Mouse (Mus musculus) cerebellum, postnatal 36 days (tissue): ENCODE data around the gene Sez6.

ENCODE experiments used
- DNase-seq, 2 experiments: peaks; one replicate each; pipeline ENCODE4 v3.0.0; 2021 to 2022; ENCODE audit warnings: mixed read lengths in 2 of 2

Sez6 gene

GRCm38 (mm10) chr11:77906097-77906687 is 24.4 kb upstream of the Sez6 start:
- peak; percentile 81 to 82 for DNase-seq

DNA sequence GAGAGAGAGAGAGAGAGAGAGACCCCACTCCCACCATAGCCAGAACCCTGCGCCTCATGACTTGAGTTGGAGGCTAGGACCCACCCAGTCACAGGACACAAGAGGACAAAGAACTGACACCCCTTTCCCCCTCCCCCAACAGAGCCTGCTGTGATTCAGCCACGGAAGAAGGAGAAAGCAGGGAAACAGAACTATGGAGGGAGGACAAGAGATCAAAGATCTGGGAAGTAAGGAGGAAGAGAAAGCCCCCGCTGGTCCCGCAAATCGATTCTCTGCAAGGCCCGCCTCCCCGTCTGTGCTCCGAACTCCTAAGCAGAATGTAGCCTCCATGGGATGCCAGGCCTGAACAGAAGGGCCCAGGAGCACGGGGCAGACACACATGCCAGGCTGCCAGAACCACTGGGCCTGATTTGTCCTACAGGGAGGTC is 23.8 kb upstream of the Sez6 start:
- peak; percentile 72 to 74 for DNase-seq

DNA sequence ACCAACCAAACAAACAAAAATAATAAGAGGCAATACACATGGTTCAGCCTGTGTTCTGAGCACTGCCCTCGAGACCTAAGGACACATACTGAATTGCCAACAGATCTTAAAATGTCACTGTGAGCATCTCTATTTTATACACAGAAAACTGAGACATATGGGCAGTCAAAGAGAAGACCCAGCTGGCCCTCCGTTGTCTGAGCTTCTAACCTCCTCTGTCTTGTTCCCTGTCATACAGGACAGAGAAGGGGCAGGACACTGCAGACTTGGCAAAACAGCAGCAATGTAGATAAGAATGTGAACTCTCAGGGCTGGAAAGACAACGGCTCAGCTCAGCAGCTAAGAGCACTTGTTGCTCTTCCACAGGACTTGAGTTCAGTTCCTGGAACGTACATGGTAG is 22.1 kb upstream of the Sez6 start:
- no peak for DNase-seq

DNA sequence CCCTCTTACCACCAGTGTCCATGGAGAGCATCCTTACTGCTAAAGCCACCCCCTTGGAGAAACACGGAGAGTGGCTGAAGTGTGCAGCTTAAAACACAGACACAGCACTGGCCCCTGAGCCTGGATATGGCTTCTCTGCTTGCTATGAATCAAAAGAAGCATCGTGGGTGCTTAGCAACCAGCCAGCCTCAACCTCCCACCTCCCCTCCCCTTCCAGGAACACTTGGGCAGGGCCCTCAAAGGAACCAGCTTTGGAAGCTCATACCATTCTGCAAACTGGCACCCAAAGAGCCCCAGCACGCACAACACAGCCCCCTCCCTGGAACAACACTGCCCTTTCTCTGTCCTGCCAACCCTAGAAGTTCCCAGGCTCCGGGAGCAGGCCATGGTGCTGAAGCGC is 21.2 kb upstream of the Sez6 start:
- no peak for DNase-seq

DNA sequence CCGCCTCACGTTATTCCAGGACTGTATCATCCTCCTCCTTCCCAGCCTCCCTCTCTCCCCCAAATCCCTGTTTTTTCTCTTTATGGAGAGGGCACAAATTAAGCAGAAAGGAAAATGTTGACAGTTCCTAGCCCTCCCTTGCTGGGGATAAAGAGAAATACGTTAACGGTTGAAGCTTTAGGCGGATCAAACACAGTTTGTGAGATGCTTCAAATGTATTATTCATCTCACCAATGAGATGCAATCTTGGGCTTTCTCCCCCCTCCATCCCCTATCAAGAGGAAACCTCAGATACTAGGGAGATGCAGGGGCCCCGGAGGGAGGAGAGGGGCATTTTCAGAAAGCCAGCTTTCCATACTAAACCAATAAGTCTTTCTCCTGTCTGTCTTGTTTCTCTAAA is 20.8 kb upstream of the Sez6 start:
- no peak for DNase-seq

DNA sequence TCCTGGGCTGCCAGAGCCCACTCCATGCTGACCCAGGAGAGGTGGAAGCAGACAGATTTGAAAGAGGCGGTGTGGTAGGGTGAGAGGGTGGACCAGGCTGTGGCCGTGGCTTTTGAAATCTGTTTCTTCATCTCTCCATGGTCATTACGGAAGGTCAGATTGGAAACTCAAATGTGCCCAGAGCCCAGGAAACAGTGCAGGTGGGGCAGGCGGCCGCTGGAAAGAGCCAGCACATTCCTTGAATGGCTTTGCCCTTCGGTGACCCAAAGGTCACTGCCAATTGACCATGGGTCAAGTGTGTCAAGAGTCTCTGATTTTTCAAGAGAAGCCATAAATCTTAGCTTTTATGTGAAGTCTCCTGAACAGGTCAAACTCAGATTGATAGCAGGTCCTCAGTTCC is 17.1 kb upstream of the Sez6 start:
- DNase-seq, result no peak

DNA sequence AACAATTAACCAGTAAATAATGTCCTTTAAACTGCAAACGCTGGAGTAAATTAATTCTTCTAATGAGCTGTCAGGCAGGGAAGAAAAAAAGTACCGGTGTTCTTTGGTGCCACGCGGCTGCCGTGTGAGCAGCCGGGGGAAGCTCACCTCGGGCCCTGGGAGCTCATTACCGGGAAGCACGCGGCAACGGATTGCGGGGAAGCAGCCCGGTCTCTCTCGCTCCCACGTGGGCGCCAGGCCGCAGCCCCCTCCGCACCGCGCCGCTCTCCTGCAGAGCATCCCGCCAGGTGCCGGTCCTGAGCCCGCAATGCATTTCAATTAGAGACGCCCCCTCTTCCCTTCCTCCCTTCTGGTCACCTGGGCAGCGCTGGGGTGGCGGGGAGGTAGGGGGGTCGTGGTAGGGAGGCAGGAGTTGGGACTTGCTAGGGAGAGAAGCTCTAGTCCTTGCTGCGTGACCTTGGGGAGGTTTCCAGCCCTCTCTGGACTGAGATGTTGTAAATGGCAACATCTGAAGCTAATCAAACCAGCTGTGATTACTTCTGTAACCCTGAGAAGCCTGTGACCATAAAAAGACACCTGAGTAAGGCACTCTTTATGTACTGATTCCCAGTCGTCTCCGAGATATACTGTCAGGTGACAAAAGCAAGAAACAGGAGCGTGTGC is 15.9 kb upstream of the Sez6 start:
- DNase-seq, result no peak

DNA sequence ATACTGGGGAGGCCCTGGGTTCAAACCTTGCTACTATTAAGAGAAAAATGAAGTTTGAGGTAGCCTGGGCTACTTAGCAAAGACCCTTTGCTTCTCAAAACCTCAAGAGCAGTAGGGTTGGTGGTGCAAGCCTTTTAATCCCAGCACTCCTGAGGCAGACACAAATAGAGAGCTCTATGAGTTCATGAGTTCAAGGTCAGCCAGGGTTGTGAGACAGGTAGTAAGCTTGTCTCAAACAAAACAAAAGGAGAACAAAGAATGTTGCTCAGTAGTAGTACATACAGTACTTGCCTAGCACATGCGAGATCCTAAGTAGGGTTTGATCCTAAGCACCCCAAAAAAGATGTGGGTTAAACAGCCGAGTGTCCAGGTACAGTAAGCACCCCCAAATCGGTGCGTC is 13.9 kb upstream of the Sez6 start:
- no peak for DNase-seq

DNA sequence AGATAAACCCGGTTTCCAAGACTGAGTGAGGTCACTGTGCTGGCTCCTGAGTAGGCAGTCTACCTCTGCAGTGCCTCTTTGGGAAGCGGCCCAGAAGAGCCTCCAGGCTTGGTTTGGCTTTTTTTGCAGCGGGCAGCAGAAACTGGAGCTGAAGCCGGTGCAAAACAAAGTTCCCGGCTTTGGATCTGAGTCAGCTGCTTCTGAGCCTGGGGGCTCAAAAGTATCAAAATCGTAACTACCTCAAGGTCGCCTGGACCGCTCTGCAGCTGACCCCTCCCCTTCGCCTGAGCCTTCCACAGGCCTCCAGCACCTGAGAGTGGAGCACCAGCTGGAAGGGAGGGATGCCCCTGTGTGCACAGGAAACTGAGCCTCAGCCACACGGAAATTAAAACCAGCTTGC is 13.4 kb upstream of the Sez6 start:
- DNase-seq, result peak; percentile 54 to 61

- DNase-seq, result no peak
Measured at GRCm38 (mm10) chr11:77923285-77923684, 7.3 kb upstream of the Sez6 start.

GRCm38 (mm10) chr11:77925836-77926657 is 4.6 kb upstream of the Sez6 start:
- no peak for DNase-seq

- no peak for DNase-seq
Measured at GRCm38 (mm10) chr11:77926666-77927065, 3.9 kb upstream of the Sez6 start.

DNA sequence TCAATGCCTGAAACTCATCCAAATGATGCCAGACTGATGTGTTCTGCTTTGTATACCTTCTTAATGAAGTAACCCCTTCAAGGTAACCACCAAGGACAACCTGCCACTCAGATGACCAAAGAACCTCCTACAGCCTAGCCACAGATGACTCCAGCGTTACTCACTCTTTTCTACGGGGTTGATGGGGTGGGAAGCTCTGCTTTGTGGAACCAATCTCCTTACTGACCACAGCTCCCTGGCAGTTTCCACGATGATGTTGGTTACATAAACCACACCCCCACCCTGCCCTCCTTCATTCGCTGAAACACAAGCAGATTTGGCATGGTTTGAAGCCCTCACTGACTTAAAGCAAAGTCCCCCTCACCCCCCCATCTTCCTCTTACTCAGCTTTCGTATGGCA is 2.8 kb upstream of the Sez6 start:
- no peak for DNase-seq

- peak in 1 of 2 experiments; percentile 41 for DNase-seq
Measured at GRCm38 (mm10) chr11:77931541-77932433, 1.2 kb downstream of the Sez6 start.

DNA sequence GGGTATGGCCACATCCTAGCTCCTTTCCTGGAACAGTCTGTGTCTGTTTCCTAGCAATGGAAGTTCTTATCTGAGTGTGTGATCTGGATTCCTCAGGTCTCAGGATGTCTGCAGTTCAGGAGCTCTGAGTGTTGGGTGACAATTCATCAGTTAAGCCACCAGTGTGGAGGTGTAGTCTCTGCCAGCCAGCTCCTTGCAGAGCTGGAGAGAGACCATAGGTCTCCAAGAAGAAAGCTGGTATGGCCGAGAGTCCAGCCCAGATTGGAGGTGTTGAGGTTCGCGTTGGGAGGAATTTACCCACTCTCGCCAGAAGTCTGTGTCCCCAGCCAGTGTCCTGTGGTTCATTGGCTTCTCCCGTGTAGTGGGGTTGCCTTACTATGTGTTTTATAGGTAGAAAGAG is 2.0 kb downstream of the Sez6 start:
- DNase-seq, result no peak

GRCm38 (mm10) chr11:77934111-77934521 is 3.5 kb downstream of the Sez6 start:
- peak; percentile 67 to 73 for DNase-seq

- peak; percentile 54 to 56 for DNase-seq
Measured at GRCm38 (mm10) chr11:77934568-77935311, 4.1 kb downstream of the Sez6 start.

GRCm38 (mm10) chr11:77936846-77937245 is 6.2 kb downstream of the Sez6 start:
- peak; percentile 40 to 44 for DNase-seq

DNA sequence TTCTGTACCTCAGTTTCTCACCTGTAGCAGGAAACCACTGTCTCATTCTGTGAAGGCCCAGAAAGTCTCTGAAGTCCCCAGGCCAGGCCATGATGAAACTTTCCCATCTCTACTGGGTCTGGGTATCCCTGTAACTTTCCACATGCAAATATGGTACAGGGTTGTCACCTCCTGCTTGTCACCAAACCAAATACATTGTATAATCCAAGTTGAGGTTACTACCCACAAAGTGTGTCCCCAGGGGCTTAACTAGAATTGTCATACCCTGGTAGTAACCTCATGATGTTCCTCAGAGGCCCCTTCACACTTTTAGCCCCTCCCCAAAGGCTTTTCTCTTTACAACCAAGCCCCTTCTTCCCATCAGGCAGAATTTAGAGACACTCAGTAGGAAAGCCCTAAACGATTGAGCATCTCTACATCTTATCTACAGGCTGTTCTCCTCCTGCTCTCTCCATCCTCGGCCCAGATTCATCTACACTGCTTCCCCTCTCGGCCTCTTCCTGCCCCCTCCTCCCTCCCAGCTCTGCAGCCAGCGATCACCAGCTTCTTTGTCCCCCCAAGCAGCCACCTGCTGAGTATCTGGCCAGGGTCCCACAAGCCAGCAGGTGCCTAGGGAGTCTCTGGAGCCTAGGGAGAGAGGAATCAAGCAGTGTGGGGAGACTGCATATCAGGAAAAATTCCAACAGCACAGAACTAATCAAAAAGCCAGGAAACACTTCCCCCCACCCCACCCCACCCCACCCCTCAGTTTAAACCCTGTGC is 7.2 kb downstream of the Sez6 start:
- DNase-seq, result no peak

DNA sequence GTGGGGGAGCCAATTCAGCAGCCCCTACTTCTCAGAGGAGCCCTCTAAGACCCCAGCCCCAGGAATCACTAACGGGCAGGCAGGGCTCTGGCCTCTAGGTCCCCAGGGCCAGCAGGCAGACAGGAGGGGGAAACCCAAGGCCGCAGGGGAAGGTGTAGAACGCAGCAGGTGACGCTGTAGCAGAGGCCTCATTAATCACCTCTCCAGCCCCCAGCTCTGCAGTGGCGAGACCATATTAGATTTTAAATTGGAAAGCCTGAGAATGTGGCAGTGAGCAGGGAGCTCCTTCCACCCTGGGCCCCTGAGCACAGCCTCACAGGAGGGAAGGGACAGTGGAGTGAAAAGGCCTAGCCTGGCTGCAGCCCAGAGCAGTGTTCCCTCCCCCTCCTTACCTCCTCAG is 11.6 kb downstream of the Sez6 start:
- no peak for DNase-seq

DNA sequence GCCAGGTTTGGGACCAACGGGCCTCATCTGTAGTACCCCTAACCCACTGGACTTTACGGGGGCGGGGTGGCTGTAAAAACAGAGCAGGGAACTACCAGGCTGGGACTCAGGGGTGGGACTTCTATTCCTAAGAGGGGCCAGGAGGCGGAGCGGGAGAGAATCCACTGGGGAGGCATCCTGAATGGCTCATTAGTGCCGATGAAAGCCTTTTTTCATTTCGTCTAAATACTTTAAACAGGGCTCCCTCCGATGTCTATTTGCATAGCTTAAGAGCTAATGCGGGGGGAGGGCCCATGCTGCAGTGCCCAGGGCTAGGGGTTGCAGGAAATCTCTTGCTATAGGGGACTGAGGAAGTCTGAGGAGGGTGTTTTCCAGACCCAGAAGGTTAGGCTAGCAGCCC is 17.3 kb downstream of the Sez6 start:
- DNase-seq, result no peak
